Mouse (Mus musculus): ENCODE results near the gene Cnr2. TPM values are rescaled to one million over a fixed set of nuclear protein-coding genes. Genes with fewer than 3 reads are reported as not detected.
"Not testable (repeated sequence)": the region's sequence is repeated elsewhere in the genome, so short reads cannot be mapped to it uniquely, and the experiment has no call there.

Cnr2 gene
- total RNA-seq, 2 experiments from 2014 or later = 0.12 to 0.16 TPM

DNA sequence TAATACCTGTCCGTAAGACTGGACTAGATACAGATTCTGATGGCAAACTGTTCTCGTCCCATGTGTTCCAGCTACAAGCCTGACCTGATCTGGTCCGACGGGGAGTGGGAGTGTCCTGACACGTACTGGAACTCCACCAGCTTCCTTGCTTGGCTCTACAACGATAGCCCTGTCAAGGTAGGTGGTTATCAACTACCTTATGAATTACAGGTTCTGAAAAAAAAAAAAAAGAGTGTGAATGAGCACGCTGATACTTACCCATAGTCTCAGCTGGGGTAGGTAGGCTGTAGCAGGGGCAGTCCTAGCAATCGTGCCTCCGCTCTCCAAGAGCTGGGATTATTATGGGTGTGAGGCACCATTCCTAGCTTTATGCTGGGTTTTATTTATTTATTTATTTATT, 34.6 kb downstream of the Cnr2 start:
- DNase-seq = no peak
- intact Hi-C loops (cut with DNase I) = no loop called here

- no peak for DNase-seq
- intact Hi-C loops (cut with DNase I) = no loop called here
Measured at GRCm38 (mm10) chr4:135930239-135930638, 35.0 kb downstream of the Cnr2 start.

DNA sequence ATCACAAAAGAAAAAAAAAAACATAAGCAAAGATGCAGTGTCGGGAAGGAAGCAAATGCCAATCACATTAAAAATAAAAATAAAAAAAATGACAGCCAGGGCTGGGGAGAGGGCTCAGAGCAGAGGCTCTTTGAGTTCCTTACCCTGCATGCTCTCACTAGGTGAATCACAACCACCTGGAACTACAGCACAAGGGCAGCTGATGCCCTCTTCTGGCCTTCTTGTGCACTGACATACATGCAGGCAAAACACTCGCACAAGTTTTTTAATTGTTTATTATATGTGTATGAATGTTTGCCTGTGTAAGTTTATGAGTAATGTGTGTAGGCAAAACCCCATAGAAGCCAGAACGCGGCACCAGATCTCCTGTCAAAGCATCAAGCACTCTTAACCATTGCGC, 36.6 kb downstream of the Cnr2 start:
- no peak for DNase-seq
- intact Hi-C loops (cut with DNase I) = no loop called here

DNA sequence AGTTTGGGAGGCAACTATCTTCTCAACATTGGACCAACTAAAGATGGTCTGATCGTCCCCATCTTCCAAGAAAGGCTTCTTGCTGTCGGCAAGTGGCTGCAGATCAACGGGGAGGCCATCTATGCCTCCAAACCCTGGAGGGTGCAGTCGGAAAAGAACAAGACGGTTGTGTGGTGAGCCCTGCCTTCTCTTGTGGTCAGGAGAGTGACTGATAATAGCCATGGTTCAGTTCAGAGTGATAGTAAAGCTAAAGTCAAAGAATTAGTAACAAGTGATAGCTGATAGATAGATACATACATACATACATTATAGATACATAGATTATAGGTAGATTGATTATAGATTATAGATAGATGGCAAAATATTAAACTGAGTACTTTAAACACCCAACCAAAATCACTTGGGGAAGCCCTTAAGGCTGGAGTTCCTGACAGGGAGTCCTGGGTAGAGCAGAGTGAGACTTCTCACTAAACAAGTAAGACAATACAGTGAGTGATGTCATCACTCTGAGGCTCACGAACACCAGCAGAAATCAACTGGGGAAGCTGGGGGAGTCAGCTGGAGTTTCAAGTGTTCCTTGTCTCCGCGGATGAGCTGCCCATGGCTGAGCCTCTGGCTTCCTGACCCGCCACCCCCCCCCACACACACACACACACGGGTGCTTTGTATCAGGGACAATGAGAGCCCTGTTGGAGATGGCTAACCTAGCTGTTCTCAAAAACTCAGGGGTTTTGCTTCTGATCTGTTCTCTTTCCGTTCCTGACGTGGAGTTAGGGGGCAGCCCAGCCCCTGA, 39.7 kb downstream of the Cnr2 start:
- DNase-seq = no peak
- intact Hi-C loops (cut with DNase I) = no loop called here

- no peak for DNase-seq
- intact Hi-C loops (cut with DNase I) = no loop called here
Measured at GRCm38 (mm10) chr4:135935502-135935901, 40.3 kb downstream of the Cnr2 start.

GRCm38 (mm10) chr4:135938858-135939257, 43.7 kb downstream of the Cnr2 start:
- no peak for DNase-seq
- intact Hi-C loops (cut with DNase I) = no loop called here

DNA sequence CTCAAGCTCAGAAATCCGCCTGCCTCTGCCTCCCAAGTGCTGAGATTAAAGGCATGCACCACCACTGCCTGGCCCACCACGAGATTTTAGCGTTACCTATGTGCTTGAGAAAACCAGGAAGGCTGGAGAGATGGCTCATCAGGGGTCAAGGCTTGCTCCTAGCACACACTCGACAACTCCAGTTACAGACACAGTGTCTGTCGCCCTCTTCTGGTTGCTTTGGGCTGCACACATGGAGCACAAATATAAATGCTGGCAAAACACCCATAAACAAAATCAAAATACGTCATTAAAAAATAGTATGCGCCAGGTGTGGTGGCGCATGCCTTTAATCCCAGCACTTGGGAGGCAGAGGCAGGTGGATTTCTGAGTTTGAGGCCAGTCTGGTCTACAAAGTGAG, 45.8 kb downstream of the Cnr2 start:
- intact Hi-C loops (cut with DNase I); DNase-seq: not testable (repeated sequence)

DNA sequence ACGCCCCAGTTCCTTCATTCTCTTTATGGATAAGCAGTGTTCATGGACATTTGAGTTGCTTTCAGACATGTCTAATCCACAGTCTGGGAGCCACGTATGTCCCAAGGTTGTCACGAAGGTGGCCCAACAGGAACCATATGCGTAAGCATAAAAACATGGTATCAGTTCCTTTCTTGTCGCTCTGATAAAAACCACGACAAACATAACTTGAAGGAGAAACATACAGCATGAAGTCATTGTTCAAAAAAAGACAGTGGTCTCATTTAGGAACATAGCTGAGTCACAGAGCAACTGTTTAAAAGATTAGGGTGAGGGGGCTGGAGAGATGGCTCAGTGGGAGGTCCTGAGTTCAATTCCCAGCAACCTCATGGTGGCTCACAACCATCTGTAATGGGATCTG, 47.0 kb downstream of the Cnr2 start:
- intact Hi-C loops (cut with DNase I) = no loop called here
- DNase-seq = no peak

GRCm38 (mm10) chr4:135943389-135943788, 48.2 kb downstream of the Cnr2 start:
- DNase-seq = no peak
- intact Hi-C loops (cut with DNase I) = no loop called here

DNA sequence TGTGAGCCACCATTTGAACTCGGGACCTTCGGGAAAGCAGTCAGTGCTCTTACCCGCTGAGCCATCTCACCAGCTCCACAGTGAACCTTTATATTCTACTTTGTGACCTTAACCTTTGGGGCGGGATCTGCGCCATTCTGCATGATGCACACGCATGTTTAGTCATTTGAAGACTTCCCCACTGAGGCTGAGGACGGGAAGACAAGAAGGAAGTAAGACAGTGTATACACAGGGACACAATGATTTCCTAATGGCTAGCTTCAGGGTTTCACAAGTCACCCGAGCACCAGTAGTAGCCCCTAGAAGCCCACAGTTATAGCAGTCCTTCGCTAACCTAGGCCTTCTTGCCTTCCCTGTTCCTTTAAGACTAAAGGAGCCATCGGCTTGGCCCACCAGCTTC, 50.5 kb downstream of the Cnr2 start:
- intact Hi-C loops (cut with DNase I) = no loop called here
- no peak for DNase-seq

GRCm38 (mm10) chr4:135946278-135946658, 51.1 kb downstream of the Cnr2 start, which contains the start of gene Hmgcl:
TSS of gene Hmgcl (plus strand) at chr4:135946448.
- peak; percentile 95 for DNase-seq
- intact Hi-C loops (cut with DNase I) = no loop called here

- intact Hi-C loops (cut with DNase I) = no loop called here
- no peak for DNase-seq
Measured at GRCm38 (mm10) chr4:135946659-135947301, 51.6 kb downstream of the Cnr2 start.

- DNase-seq = no peak
- intact Hi-C loops (cut with DNase I) = no loop called here
Measured at GRCm38 (mm10) chr4:135948142-135948541, 52.9 kb downstream of the Cnr2 start.

DNA sequence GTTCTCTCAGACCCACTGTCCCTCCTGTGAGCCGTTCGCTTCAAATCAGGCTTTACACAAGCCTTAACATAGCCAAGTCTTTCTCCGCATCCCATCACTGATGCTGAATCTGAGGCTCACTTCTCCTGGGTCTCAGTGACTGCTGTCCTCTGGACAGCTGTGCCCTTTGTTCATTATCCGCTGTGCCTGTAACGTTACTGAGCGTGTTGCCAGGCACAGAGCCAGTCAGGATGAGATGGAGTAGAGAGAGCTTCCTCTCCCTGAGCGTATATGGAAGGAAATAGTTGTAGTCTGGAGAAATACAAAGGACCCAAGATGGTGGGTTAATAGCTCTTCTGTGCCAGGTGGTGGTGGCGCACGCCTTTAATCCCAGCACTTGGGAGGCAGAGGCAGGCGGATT, 54.3 kb downstream of the Cnr2 start:
- intact Hi-C loops (cut with DNase I) = no loop called here
- DNase-seq = no peak

DNA sequence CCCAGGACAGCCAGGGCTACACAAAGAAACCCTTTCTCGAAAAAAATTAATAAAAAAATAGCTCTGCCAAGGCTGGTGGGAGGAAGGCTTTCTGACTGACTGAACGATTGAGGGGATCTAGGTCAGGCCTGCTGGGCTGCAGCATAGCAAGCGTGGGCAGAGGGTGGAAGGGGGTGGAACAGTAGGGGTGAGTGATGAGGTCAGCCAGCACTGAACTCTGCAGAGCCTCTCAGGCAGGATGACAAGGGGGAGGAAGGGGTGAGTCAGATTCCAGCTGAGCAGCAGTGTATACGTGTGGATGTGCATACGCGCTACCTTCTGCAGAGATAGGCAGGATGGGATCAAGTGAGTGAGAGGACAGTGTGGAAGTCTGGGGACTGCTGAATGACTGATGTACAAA, 54.7 kb downstream of the Cnr2 start:
- no peak for DNase-seq
- intact Hi-C loops (cut with DNase I) = no loop called here

GRCm38 (mm10) chr4:135950365-135950764, 55.2 kb downstream of the Cnr2 start:
- DNase-seq = no peak
- intact Hi-C loops (cut with DNase I) = no loop called here

GRCm38 (mm10) chr4:135951505-135951904, 56.3 kb downstream of the Cnr2 start:
- intact Hi-C loops (cut with DNase I) = no loop called here
- no peak for DNase-seq

GRCm38 (mm10) chr4:135953179-135953578, 58.0 kb downstream of the Cnr2 start:
- DNase-seq = no peak
- intact Hi-C loops (cut with DNase I) = no loop called here

DNA sequence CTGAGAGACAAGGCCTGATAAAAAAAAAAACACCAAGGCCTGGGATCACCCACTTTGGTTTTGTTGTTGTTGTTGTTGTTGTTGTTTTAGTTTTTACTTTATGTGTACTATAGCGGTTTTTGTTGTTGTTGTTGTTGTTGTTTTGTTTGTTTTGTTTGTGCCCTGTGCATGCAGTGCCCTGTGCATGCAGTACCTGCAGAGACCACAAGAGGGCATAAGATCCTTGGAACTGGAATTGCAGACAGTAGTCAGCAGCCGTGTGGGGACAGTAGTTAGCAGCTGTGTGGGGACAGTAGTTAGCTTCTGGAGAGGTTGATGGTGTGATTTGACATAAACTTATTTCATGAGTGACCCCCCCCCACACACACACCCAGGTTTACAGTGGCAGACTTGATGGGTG, 59.0 kb downstream of the Cnr2 start:
- DNase-seq = peak; percentile 78
- intact Hi-C loops (cut with DNase I) = no loop called here

GRCm38 (mm10) chr4:135955886-135956285, 60.7 kb downstream of the Cnr2 start:
- intact Hi-C loops (cut with DNase I) = loop anchor here (5.0 kb wide), 1 partner anchor 206 kb away; no protein-coding TSS in a partner anchor
- no peak for DNase-seq

GRCm38 (mm10) chr4:135958354-135958753, 63.2 kb downstream of the Cnr2 start:
- DNase-seq = no peak
- intact Hi-C loops (cut with DNase I) = loop anchor here (5.0 kb wide), 1 partner anchor 204 kb away; no protein-coding TSS in a partner anchor

DNA sequence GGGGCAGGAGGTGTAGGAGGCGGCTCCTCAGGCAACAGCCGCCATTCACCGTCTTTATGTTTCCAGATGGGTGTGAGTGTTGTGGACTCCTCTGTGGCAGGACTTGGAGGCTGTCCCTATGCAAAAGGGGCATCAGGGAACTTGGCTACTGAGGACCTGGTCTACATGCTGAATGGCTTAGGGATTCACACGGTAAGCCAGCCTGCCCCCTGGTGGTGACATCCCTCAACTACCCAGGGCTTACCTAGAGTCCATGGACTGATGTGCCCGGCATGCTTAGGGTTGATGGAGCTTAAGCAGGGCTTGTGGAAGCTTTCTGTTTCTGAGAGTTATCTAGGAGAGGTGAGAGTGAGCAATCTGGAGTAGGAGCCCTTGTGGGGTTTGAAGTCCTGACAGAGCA, 65.5 kb downstream of the Cnr2 start:
- intact Hi-C loops (cut with DNase I) = no loop called here
- peak; percentile 83 for DNase-seq

Data from left cerebral cortex, postnatal 4 days (tissue).